Mouse (Mus musculus) 3134 (cell line): ENCODE measurements around the gene Anks1.

Experiments used
- DNase-seq: peaks from one replicate; pipeline ENCODE4 v3.0.0-alpha.2; 2011; ENCODE audit warnings: low spot score; ENCODE audit not compliant: insufficient read length; ENCODE audit errors: extremely low read depth

Gene Anks1

DNA sequence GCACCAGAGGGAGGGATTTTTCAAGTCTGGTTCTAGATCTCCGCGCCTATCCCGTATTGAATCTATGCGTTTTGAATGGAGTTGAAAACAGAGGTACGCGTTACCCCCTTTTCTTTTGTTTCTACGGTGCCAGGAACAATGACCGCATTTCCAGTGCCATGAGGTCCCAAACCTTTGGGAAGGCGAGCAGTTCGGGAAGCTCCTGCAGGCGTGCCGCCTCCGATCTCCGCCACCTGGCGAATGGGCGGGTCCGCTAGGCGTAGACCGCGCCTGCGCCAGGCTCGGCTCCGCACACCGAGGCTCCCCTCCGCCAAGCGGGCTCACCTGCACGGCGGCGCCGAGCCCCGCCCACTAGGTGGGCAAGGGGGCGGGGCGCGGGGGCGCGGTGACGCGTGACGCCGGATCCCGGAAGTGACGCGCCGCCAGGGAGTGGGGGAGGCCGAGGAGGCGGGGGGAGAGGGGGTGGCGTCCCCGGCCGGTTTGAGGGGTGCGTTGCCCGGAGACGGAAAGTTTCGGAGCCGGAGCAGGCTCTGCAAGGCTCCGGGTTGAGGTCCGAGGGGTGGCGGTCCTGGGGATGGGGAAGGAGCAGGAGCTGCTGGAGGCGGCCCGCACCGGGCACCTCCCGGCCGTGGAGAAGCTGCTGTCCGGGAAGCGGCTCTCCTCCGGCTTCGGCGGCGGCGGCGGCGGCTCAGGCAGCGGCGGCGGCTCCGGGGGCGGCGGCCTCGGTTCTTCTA lies at the start of gene Anks1:
Anks1 (plus strand) TSS at position 419 of the 734 bp plus-strand sequence.
- peak; percentile 80 for DNase-seq

DNA sequence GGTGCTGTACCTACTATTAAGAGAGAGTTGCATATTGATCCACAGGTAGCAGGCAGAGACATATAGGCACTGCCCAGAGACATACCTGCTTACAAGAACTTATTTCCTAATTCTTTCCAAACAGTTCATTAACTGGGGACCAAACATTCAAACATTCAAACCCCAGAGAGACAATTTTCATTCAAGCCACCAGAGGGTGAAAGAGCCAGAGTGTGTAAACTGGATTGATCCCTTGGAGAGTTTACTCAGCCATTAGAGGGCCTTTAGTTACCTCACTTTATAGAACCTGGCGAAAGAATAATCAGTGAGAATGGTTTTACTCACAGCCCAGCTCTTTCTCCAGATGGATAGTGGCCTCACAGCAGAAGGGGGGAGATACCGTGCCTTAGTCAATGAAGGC lies 43.6 kb upstream of the Anks1 start:
- no peak for DNase-seq

DNA sequence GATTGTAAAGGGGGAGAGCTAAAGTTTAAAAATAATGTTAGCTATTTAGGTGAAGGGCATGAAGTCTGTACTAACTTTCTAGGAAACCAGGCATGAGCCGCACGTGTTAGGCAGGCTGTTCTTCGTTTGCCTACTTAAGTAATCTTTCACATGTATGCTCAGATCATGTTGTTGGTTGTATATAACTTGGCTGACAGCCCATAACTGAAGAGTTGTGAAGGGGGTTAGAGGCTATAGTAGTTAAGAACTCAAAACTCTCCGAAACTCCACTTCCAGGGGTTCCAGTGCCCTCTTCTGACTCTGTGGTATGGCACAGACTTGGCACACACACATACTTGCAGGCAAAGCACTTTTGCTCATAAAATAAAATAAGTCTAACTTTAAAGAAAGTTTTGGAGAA lies 42.4 kb upstream of the Anks1 start:
- DNase-seq, result no peak

DNA sequence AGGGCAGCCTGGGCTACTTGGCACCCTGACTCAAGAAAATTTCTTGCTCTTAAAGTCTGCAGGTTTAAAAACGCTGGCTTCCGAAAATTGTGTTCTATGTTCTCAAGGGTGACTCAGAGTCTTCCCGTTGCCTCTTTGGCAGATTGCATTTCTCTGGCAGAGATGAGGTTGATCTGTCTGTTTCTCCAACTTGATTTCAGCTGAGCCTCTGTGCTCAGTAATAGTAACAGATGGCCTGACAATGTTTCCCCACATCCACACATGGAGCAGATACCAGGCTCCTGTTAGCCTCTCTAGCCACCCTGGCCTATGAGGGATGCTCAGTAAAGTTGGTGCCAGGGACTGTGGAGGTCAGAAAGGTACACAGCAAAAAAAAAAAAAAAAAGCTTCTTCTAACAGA lies 37.3 kb upstream of the Anks1 start:
- no peak for DNase-seq

DNA sequence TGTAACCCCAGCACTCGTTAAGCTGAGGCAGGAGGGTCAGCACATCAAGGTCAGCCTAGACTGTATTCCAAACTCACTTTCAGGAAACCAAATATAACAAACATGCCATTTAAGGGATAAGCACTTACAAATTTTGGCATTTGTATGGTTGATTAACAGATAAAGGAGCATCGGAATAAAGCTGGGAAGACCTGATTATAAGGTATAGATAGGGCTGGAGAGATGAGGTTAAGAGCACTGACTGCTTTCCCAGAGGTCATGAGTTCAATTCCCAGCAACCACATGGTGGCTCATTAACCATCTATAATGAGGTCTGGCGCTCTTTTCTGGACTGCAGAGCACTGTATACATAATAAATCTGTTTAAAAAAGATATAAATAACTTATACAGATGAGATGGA lies 35.5 kb upstream of the Anks1 start:
- no peak for DNase-seq

DNA sequence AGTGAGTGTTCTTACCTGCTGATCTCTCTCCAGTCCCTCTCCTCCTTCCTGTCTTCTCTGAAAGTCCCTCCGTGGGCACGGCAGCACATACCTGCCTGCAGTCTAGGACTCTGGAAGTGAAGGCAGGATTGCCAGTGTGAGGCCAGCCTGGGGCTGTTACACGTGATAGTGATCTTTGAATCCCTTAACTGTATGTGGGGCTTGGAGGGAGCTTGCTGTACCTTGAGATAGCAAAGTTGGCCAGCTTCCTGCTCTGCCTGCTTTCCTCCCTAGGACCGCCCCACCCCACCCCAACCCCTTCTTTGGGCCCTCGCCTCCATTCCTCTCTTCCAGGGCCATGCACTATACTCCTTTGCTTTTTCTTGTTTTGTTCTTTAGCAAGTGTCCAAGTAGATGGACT lies 34.6 kb upstream of the Anks1 start:
- no peak for DNase-seq

DNA sequence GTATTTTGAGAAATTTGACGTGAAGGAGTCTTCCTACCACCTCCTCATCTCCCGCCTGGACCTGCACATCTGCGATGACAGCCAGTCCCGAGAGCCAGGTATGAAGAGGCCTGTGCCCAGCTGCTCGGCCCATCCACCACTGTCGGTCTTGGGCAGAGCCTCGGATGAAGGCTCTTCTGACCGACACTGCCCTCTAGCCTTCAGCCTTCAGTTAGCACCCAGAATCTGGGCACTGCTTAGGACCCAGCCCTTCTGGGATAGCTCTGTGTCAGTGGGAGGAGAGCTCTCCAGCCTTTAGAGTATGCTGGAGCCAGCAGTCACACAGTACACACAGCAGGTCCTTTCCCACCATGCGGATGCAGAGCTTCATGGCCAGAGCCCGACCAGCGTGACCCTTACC lies 27.6 kb upstream of the Anks1 start:
- DNase-seq, result no peak

DNA sequence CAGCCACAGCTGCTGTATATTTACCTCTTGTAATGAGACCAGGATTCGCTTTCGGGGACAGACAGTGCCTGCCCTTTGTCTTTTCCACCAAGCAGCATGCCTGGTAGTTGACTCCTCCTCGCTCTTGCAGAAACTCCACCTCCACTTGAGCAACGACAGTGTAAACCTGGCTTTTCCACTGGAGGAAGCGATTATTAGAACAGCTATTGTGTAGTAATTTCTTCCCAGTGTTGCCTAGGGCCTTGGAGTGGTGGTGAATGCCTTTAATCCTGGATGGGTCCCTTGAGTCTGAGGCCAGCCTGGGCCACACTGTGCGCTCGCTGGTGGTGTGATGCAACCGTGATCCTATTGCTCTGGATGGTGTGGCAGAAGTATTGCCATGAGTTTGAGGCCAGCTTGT lies 26.0 kb upstream of the Anks1 start:
- no peak for DNase-seq

DNA sequence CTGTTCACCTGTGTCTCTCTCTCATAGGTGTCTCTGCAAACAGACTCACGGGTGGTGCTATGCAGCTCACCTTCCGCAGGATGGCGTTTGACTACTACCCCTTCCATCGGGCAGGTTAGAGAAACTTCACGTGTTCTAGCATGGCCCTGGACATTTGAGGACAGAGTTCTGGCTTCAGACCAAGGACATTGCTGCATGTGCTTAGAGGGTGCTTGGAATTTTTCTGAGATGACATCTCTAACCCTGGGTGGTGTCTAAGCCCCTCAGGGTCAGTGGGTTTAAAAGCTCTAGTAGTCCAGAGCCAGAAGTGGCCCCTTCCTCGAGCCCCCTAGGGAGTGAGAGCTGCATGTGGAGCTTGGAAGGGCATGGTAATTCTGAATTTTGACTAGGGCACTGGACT lies 25.1 kb upstream of the Anks1 start:
- DNase-seq, result no peak

DNA sequence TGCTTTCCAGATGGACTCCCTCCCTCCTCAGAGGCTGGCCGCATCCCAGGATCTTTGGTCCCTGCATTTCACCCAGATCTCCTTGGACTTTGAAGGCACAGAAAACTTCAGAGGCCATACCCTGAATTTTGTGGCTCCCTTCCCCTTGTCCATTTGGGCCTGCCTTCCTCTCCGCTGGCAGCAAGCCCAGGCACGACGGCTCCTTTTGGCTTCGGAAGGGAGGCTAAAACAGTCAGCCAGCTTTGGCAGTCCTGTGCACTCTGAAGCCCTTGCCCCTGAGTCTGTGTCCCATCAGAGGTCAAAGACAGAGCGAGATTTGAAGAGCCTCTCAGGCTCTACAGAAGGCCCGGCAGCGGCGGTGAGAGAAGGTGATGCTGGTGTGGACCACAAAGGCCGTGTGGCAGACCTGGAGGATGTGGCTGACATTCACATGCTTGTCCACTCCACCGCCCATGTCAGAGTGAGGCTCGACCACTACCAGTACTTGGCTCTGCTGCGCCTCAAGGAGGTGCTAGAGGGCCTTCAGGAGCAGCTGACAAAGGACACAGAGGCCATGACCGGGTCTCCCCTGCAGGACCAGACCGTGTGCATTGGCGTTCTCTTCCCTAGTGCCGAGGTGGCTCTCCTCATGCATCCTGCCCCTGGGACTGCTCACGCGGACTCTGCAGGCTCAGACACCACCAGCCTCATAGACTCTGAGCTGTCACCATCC lies 22.5 kb upstream of the Anks1 start:
- no peak for DNase-seq

DNA sequence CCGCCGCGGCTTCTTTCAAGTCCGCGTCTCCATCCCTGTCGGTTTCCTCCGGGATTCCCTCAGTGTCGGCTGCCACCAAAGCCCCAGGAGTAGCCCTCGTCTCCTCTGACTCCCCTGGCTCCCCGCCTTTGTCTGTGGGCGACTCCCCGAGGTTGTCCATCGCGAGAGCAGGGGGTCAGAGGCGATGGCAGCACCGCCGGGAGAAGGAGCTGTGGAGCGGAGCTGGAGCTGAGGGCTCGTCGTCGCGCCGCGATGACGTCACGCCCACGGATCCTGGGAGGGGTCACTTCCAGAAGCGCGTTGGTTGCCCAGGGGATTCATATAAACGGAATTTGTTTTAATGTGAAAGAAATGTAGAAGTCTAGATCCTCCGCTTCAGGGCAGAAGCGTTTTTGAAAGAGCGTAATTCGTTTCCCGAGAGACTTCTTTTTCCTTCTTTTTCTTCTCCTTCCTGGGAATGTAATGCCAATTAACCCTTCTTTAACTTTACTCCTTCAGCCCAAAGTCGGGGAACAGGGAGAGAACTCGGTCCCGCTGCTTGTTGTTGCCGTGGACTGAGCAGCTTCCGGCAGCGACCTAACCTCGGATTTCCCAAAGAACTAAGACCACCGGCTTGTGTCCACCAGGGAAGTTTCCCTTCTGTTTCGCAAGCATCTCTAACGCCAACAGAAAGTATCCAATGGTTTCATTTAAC lies 1.4 kb upstream of the Anks1 start:
- DNase-seq, result peak; percentile 96

DNA sequence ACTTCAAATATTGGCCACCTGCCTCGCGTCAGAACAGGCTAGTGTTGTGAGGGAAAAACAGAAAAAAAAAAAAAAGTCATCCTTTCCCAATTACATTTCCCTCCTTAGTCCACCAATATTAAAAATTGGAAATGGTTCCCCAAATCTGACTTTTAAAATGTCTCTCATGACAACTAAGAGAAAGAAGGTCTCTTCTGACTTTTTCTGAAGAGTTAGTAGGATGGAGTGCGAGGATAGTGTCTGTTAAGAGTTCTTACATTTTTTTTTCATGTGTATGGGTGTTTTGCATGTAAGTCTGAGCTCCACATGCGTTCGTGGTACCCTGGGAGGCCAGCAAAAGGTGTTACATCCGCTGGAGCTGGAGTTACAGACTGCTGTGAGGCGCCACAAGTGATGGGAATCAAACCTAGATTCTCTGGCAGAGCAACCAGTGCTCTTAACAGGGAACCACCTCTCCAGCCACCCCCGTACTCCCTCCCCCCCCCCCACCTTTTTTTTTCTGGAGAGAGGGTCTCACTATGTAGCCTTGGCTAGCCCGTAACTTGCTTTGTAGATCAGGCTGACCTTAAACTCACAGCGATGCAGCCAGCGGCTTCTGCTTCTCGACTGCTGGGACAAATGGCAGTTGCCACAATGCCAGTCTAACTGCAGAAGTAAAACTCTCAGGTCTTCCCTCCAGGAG lies 759 bp upstream of the Anks1 start:
- no peak for DNase-seq

DNA sequence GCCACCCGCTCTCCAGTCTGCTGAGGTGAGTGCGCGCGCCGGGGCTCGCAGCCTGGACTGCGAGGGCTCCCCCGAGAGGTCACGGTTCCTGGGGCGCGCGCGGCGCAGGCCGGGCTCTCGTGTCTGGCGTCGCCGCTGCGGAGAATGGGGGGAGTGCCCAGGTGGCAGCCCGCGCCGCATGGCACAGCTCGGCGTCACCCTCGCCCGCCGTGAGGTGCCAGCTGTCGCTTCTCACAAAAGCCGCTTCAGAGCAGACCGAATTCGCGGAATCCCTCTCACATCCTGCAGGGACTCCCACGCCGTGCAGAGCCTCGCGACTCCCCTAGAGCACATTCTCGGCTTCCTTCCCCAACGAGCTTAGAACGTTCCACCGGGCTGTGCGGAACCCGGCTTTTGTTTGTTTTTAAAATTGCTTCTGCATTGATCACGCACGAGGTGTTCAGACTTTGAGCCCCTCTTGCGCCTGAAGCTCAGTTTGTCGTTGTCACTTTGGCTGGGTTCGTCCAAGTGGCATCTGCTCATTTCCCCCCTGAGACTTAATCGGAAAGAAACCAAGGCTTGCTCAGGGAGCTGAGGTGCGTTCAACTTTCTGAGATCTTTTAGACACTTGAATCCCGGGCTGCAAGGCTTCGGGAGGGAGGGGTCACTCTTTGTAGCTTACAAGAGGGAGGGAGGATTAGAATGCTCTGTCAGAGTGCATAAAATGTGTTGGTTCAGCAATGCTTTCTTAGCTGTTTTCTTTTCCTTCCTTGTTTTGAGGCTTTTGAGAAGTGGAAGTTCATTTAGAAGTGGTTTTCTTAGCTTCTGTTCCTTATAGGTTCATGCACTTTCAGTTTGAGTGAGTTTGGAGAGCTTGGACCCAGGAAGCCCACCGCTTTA lies 755 bp downstream of the Anks1 start, which contains the start of gene Taf11:
Taf11 (minus strand) TSS at position 223 of the 879 bp plus-strand sequence.
- DNase-seq, result peak; percentile 69

DNA sequence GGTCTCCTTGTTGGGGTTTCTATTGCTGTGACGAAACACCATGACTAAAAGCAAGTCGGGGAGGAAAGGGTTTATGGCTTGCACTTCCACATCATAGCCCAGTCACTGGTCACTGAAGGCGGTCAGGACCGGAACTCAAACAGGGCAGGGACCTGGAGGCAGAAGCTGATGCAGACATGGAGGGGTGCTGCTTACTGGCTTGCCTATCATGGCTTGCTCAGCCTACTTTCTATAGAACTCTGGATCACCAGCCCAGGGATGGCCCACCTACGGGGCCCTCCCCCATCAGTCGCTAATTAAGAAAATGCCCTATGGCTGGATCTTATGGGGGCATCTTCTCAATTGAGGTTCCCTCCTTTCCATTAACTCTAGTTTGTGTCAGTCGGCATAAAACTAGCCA lies 2.3 kb downstream of the Anks1 start:
- DNase-seq, result no peak

DNA sequence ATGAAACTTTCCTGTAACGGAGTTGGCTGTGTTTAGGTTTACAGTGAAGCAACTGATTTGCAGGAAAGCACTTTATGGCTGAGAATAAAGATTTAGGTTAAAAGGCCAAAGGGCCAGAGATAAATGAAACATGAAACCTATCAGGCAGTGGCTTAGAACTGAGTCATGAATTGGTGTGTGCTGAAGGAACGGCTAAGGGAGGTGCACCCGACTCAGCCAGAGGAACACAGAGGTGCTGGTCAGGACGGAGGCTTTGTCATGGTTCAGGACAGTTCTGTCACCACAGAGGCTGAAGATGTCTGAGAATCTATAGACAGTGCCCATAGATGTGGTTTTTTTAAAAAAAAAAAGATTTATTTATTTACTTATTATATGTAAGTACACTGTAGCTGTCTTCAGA lies 5.6 kb downstream of the Anks1 start:
- DNase-seq, result no peak

DNA sequence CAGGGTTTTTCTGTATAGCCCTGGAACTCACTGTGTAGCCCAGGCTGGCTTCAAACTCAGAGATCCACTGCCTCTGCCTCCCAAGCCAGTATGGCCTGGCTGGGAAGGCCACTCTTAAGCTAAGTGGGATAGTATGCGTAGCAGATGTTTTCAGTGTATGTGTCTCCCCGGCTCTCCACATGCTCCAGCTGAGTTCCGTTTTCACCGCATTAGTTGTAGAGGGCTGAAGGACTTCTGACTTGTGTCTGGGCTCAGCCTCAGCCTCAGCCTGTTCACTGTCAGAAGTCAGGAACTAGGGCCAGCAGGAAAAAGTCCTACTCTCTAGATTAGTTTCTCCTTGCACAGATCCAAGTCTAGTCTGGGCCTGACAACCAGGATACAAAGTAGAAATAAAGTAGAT lies 7.3 kb downstream of the Anks1 start:
- DNase-seq, result no peak

DNA sequence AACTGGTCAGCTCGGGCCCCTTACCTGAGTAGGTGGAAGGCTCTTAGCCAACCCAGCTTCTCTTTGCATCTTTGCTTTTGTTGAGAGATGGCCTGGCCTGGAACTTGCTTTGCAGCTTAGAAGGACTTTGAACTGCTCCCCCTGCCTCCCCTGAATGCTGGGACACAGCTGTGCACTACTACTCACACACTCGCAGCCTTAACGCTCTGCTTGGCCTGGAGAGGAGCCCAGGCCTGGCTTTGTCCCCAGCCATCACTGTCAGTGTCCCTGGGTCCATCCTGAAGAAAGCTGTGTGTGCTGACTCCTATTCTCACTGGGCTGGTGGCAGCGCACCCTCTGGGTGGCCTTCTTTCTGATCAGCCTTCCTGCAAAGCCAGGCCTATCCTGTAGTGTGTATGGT lies 11.6 kb downstream of the Anks1 start:
- DNase-seq, result no peak

DNA sequence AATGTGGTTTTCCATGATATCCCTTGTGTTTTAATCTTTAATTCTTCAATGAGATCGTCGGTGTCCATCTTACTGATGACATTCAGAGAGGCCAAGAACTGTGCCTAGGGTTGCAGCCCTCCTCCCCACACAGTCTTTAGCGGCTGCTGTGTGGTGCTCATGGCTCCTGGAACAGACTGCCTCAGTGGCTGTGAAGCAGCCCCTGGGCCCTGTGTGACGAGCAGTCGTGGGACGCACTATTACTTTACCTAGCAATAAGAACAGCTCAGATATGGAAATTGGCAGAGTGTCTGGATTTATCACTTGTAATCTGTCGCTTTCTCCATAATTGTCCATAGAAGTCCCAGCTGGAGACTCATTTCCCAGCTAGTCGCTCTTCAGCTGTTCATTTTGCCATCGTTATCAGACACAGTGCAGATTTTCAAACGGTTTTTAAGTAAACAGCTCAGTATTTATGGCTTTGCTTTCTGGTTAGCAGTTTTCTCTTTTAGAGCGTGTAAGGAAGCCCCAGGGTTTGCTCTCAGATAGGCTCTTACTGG lies 13.1 kb downstream of the Anks1 start:
- DNase-seq, result no peak

DNA sequence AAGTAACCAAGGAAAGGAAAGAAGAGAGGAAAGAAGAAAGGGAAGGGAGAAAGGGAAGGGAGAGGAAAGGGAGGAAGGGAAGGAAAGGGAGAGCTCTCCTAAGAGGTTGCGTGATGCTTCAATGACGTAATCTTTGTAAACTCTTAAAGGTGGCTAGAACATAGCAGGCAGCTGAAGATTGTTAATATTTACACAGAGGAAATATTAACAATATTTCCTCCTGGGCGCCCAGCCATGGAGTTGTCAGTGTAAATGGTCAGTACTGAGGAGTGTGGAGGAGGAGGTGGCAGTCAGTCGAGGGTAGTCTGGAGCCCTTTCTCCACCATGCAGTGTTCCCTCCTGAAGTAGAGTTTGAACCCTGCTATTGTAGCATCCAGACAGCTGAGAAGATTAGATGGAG lies 15.9 kb downstream of the Anks1 start:
- DNase-seq, result no peak

DNA sequence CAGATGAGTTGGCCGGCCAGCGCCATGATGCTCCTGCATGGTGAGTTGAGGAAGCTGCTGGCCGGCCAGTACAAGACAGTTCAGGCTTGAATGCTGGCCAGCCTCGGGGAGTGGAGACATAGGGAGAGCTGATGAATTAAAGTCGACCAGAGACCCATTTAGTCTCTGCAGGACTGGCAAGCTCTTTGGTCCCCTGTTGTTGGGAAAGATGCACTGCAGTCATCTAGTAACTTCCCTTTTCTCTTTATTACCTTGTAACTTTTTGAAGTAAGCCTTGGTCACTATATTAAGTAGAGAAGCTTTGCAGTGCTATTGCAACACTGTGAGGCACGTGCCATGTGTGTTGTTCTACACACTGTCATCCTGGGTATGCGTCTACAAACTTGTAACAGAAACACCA lies 16.4 kb downstream of the Anks1 start:
- no peak for DNase-seq
